Mouse (Mus musculus) forebrain, embryonic 15.5 days (tissue): ENCODE measurements at regions not wholly inside any gene's neighbourhood (a gene's known extent, or its start where the extent isn't known, plus 50 kb on each side); places are given as distances from the start of the nearest gene placed in this dataset.
A peak's percentile ranks its signal among the peaks of the same experiment; 100 is the strongest.

ENCODE experiments used
- ATAC-seq: fragments of 200-750 bp; cut with Nextera tagmentation; replicated peaks from 2 replicates; pipeline ENCODE4 v1.8.0; 2017; ENCODE audit warnings: mild to moderate bottlenecking, moderate TSS enrichment, moderate library complexity
- H3K27ac ChIP-seq: fragments of 300-500 bp; sonication (generic); replicated peaks from 2 replicates; pipeline ENCODE4 v1.5.1; 2015; ENCODE audit warnings: mild to moderate bottlenecking, inconsistent platforms
- H3K27me3 ChIP-seq: fragments of 300-500 bp; sonication (generic); 2 replicates; pipeline ENCODE4 v1.6.1; 2015; ENCODE audit warnings: inconsistent platforms
- H3K36me3 ChIP-seq: fragments of 300-500 bp; sonication (generic); 2 replicates; pipeline ENCODE4 v1.6.1; 2015; ENCODE audit warnings: mild to moderate bottlenecking, inconsistent platforms
- H3K4me1 ChIP-seq: fragments of 300-500 bp; sonication (generic); 2 replicates; pipeline ENCODE4 v1.6.1; 2015; ENCODE audit warnings: inconsistent platforms
- H3K4me2 ChIP-seq: fragments of 300-500 bp; sonication (generic); replicated peaks from 2 replicates; pipeline ENCODE4 v1.6.1; 2015; ENCODE audit warnings: mild to moderate bottlenecking, inconsistent platforms
- H3K4me3 ChIP-seq: fragments of 300-500 bp; sonication (generic); 2 replicates; pipeline ENCODE4 v1.5.1; 2015; ENCODE audit warnings: mild to moderate bottlenecking, inconsistent platforms
- H3K9ac ChIP-seq: fragments of 300-500 bp; sonication (generic); replicated peaks from 2 replicates; pipeline ENCODE4 v1.6.1; 2015; ENCODE audit warnings: mild to moderate bottlenecking, inconsistent platforms
- H3K9me3 ChIP-seq: fragments of 300-500 bp; sonication (generic); 2 replicates; pipeline ENCODE4 v1.6.1; 2016; ENCODE audit warnings: inconsistent platforms
- WGBS: fragments of 180-500 bp; shearing (Covaris S2); methylation state at CpG from one replicate; pipeline ENCODE4 v1.1.7; 2015; ENCODE audit warnings: mixed read lengths; 5-methylcytosine and 5-hydroxymethylcytosine counted together

DNA sequence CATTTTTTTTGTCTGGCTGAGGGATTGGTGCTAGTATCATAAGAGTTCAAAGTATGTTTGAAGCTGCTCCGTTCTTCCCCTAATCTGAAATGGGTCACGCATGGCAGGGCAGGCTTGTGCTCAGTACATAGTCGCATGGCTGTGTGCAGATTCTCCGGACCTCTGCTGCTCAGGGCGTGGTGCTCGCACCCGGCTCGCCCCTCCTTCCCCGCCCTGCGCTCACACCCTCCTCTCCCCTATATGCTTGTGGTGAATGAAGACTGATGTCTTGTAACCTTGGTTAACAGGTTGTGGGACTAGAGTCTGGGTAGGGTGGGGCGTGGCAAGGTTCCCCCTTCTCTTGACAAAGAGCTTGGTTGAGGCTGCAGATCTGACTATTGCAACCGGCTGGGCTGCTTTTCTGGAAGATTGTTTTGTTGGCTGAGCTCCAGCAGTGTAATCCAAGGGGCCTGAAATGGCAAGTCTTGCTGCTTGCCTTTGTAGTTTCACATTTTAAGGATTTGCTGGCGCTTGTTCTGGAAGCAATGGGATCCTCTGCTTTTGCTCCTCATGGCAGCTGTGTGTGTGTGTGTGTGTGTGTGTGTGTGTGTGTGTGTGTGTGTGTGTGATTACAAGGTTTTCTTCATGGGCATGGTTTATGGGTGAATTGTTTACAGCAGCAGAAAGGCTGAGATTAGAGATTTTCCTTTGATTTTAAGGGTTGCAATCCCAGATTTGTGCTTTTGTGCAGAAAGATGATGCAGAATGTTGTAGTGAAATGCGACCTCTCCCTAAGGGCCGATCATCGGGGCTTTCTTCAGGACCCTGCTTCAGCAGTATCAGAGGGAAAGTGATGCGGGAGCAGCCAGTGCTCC is 74.4 kb upstream of the Gm9887 start:
- peak; percentile 94 for ATAC-seq
- Histone ChIP-seq H3K27ac (peak overlapping the region; percentile 83), H3K4me3 (peak overlapping the region; percentile 27), H3K9ac (peak overlapping the region; percentile 27; the same call in 1 of the 2 replicates), H3K27me3 (no peaks in the 10 kb centered on the region), H3K4me1 (peaks cover 22% of the 10 kb centered on the region), H3K36me3 (no peaks in the 10 kb centered on the region), H3K4me2 (peak overlapping the region; percentile 45), H3K9me3 (no peaks in the 10 kb centered on the region)
- WGBS: 27% methylated on average over 17 of the region's 17 CpGs

GRCm38 (mm10) chr12:69446085-69446467 is 73.8 kb upstream of the Gm9887 start:
- Histone ChIP-seq H3K9me3 (no peaks in the 10 kb centered on the region), H3K27me3 (no peaks in the 10 kb centered on the region), H3K27ac (peak overlapping the region; percentile 83), H3K4me1 (peaks cover 22% of the 10 kb centered on the region), H3K4me2 (peak overlapping the region; percentile 45), H3K4me3 (peak overlapping the region; percentile 27), H3K9ac (peak overlapping the region; percentile 27; the same call in 1 of the 2 replicates), H3K36me3 (no peaks in the 10 kb centered on the region)
- 4% methylated on average over 10 of the region's 10 CpGs for WGBS
- peak; percentile 64 for ATAC-seq

GRCm38 (mm10) chr12:69442321-69442720 is 70.1 kb upstream of the Gm9887 start:
- Histone ChIP-seq H3K27ac (no peak overlapping the region), H3K36me3 (no peaks in the 10 kb centered on the region), H3K27me3 (no peaks in the 10 kb centered on the region), H3K4me2 (no peak overlapping the region), H3K4me1 (peaks cover 15% of the 10 kb centered on the region), H3K9ac (no peak overlapping the region), H3K4me3 (no peak overlapping the region), H3K9me3 (no peaks in the 10 kb centered on the region)
- no peak for ATAC-seq
- WGBS: 16% methylated on average over 6 of the region's 6 CpGs

DNA sequence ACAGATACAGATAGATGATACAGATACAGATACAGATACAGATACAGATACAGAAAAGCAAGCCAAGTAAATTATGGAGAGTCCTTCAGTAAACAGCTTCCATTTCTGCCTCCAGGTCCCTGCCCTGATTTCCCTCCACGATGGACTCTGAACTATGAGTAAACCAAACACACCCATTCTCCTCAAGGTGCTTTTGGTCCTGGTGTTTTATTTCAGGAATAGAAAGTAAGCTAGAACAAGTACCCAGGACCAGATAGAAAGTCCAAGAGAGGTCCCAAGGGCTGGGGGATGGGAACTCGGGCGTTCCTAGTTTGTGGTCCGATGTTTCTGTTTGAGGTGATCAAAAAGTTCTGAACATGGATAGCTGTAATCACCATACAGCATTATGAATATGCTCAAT is 69.5 kb upstream of the Gm9887 start:
- 87% methylated on average over 4 of the region's 4 CpGs for WGBS
- no peak overlapping the region for H3K4me2 ChIP-seq
- peaks cover 10% of the 10 kb centered on the region for H3K4me1 ChIP-seq
- H3K9ac ChIP-seq: no peak overlapping the region
- no peak for ATAC-seq
- no peaks in the 10 kb centered on the region for H3K36me3 ChIP-seq
- H3K4me3 ChIP-seq: no peak overlapping the region
- no peaks in the 10 kb centered on the region for H3K9me3 ChIP-seq
- H3K27me3 ChIP-seq: no peaks in the 10 kb centered on the region
- H3K27ac ChIP-seq: no peak overlapping the region

DNA sequence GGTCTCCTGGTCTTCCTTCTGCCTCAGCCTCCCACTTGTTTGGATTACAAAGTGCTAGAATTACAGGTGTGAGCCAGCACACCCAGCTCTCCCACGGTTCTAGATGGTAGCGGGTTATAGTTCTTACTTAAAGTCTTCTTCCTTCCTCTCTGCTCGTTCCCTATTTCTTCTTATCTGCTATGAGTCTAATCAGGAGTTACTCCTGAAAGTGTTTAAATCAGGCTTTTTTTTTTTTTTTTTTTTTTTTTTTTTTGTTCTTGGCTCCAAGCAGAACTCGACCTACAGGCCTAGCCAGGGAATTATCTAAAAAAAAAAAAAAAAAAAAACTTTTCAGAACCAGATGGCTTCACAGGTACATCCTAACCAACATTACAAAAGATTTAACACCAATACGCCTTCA is 66.0 kb upstream of the Gm9887 start:
- Histone ChIP-seq H3K27ac (no peak overlapping the region), H3K9me3 (no peaks in the 10 kb centered on the region), H3K4me1 (no peaks in the 10 kb centered on the region), H3K4me3 (no peak overlapping the region), H3K27me3 (no peaks in the 10 kb centered on the region), H3K9ac (no peak overlapping the region), H3K36me3 (no peaks in the 10 kb centered on the region), H3K4me2 (no peak overlapping the region)
- WGBS: 76% methylated on average over 5 of the region's 5 CpGs
- ATAC-seq: no peak

DNA sequence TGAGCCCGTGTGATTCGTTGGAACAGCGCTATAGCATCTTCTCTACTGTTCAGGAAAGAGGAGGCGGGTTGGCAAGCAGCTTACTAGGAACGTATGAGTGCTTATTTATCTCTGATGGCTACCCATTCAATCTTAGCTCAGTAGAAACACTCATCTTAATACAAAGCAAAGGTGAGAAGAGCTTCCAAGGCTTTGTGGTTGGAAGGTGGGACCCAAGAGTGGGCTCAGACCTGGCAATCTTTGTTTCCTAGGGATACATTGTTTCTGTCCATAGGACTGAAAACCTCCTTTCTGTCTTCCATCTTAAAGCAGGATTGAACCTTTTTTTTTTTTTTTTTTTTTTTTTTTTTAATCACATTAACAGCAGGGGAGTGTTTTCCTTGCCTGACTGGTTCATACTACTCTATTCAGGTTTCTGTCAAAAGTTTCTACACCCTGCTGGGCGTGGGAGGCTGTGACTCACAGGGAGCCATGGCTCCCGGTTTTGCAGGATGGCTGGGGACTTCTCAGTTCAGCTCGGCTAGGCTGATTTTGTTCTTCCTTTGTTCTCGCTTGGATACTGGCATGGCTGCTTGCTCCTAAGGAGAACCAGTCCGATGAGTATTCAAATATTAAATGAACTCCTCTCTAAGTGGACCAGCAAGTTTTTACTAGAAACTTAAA is 64.7 kb upstream of the Gm9887 start:
- 8% methylated on average over 10 of the region's 10 CpGs for WGBS
- H3K9ac ChIP-seq: no peak overlapping the region

GRCm38 (mm10) chr12:69434315-69434714 is 62.1 kb upstream of the Gm9887 start:
- Histone ChIP-seq H3K9ac (no peak overlapping the region), H3K27ac (no peak overlapping the region), H3K36me3 (no peaks in the 10 kb centered on the region), H3K27me3 (no peaks in the 10 kb centered on the region), H3K4me3 (no peak overlapping the region), H3K4me1 (no peaks in the 10 kb centered on the region), H3K9me3 (no peaks in the 10 kb centered on the region), H3K4me2 (no peak overlapping the region)
- WGBS: 84% methylated on average over 4 of the region's 4 CpGs
- ATAC-seq: no peak

More for the DNA sequence above, 64.7 kb upstream of the Gm9887 start:
- H3K36me3 ChIP-seq: no peaks in the 10 kb centered on the region
- no peaks in the 10 kb centered on the region for H3K4me1 ChIP-seq
- no peak for ATAC-seq
- H3K4me2 ChIP-seq: no peak overlapping the region
- H3K27ac ChIP-seq: no peak overlapping the region
- no peak overlapping the region for H3K4me3 ChIP-seq
- no peaks in the 10 kb centered on the region for H3K9me3 ChIP-seq
- no peaks in the 10 kb centered on the region for H3K27me3 ChIP-seq

DNA sequence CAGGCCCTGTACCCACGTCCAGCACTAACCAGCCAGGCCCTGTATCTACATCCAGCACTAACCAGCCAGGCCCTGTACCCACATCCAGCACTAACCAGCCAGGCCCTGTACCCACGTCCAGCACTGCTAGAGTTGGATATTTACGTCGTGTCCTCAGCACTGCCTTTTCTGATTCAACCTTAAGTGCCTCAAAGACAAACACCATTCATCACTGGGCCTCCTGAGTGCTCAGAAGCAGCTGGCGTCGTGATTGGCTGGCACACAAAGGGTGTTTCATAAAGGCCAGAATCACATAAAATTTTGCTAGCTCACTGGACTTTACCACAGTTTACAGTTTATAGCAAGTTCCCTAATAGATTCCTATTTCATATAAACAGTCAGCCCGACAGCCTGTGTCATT is 59.8 kb upstream of the Gm9887 start:
- H3K27me3 ChIP-seq: no peaks in the 10 kb centered on the region
- H3K9me3 ChIP-seq: no peaks in the 10 kb centered on the region
- H3K9ac ChIP-seq: no peak overlapping the region
- 41% methylated on average over 7 of the region's 7 CpGs for WGBS
- no peaks in the 10 kb centered on the region for H3K36me3 ChIP-seq
- H3K27ac ChIP-seq: no peak overlapping the region
- no peak overlapping the region for H3K4me3 ChIP-seq
- no peaks in the 10 kb centered on the region for H3K4me1 ChIP-seq
- no peak for ATAC-seq
- no peak overlapping the region for H3K4me2 ChIP-seq

DNA sequence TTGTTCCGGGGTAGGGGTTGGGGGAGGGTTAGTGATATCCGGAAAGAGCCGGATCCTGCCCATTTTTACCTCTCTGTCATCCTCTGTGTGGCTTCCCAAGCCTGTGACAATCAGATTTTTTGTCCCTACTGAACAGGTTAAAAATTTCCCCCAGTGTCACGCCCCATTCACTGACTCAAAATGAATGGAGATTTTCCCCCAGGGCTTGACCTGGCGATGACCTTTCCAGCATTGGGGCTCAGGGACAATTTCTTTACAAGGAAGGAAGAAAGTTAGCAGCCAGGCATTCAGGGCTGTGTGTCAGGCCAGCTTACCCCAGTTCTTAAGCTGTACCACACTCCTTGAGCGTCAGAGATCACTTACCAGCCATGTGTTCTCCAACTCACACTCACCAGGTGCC is 55.9 kb upstream of the Gm9887 start:
- Histone ChIP-seq H3K4me2 (no peak overlapping the region), H3K9ac (no peak overlapping the region), H3K27me3 (no peaks in the 10 kb centered on the region), H3K4me1 (no peaks in the 10 kb centered on the region), H3K4me3 (no peak overlapping the region), H3K9me3 (no peaks in the 10 kb centered on the region), H3K36me3 (no peaks in the 10 kb centered on the region), H3K27ac (no peak overlapping the region)
- WGBS: 36% methylated on average over 6 of the region's 6 CpGs
- no peak for ATAC-seq

DNA sequence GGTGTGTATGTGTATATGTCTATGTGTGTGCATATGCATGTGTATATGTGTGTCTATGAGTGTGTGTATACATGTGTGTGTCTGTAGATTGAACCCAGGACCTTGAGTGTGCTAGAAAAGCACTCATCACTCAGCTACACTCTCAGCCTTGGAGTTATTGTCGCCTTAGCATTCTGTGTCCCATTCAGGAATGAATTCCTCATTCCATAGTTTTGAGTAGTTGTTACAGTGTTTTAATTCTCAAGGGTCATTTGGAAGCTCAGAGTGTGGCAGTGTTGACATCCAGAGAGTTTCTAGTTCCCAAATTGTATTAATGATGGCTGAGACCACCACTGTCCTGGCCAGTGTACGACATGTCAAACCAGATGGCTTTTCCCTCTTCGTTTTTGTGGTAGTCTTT is 53.4 kb upstream of the Gm9887 start:
- ATAC-seq: no peak
- Histone ChIP-seq H3K9ac (no peak overlapping the region), H3K4me1 (no peaks in the 10 kb centered on the region), H3K4me3 (no peak overlapping the region), H3K4me2 (no peak overlapping the region), H3K27ac (no peak overlapping the region), H3K27me3 (no peaks in the 10 kb centered on the region), H3K36me3 (no peaks in the 10 kb centered on the region), H3K9me3 (no peaks in the 10 kb centered on the region)
- 85% methylated on average over 3 of the region's 3 CpGs for WGBS

- Histone ChIP-seq H3K36me3 (no peaks in the 10 kb centered on the region), H3K27me3 (no peaks in the 10 kb centered on the region), H3K4me2 (no peak overlapping the region), H3K4me1 (no peaks in the 10 kb centered on the region), H3K4me3 (no peak overlapping the region), H3K9me3 (no peaks in the 10 kb centered on the region), H3K27ac (no peak overlapping the region), H3K9ac (no peak overlapping the region)
- no peak for ATAC-seq
- 61% methylated on average over 14 of the region's 14 CpGs for WGBS
Measured at GRCm38 (mm10) chr12:69424971-69425370, 52.7 kb upstream of the Gm9887 start.
